7 mouse cellular contexts compared by ENCODE assay signal in genomic region chr15:101983949-101984601, GRCm38 (mm10). TPM values are rescaled to one million over a fixed set of nuclear protein-coding genes. Genes with fewer than 3 reads are reported as not detected.
DNase-seq lines count a peak whose midpoint lies in the region; ATAC-seq lines count a peak whose summit lies in the region.

No protein-coding gene starts in this region.

- H3K4me1 ChIP-seq in intestine, embryonic 16.5 days (ENCODE audit: control insufficient read depth, insufficient read depth, low read length) = peaks cover 12% of the 10 kb centered on the region; the same call in 1 of the 2 replicates
- 0 out of 2 replicates have a peak, but pooled peaks cover 5% of the 10 kb centered on the region for H3K4me1 ChIP-seq in midbrain, embryonic 11.5 days (ENCODE audit: control insufficient read depth, insufficient read depth, low read length)

- H3K36me3 ChIP-seq in intestine, embryonic 16.5 days (ENCODE audit: control insufficient read depth, insufficient read depth, low read length) = no peaks in the 10 kb centered on the region
- H3K36me3 ChIP-seq in midbrain, embryonic 11.5 days (ENCODE audit: control insufficient read depth, insufficient read depth, low read length) = no peaks in the 10 kb centered on the region

- no peaks in the 10 kb centered on the region for H3K27me3 ChIP-seq in intestine, embryonic 16.5 days (replicated peaks; ENCODE audit: control insufficient read depth, insufficient read depth, low read length)
- H3K27me3 ChIP-seq in midbrain, embryonic 11.5 days (ENCODE audit: control insufficient read depth, insufficient read depth, low read length) = no peaks in the 10 kb centered on the region

- peak overlapping the region; percentile 47; the same call in 1 of the 2 replicates for H3K9ac ChIP-seq in intestine, embryonic 16.5 days (ENCODE audit: low read depth, low read length)
- H3K9ac ChIP-seq in midbrain, embryonic 11.5 days (ENCODE audit: low read length) = peak overlapping the region; percentile 39; the same call in 1 of the 2 replicates

- H3K4me3 ChIP-seq in intestine, embryonic 16.5 days (ENCODE audit: low read length) = peak overlapping the region; percentile 25
- peak overlapping the region; percentile 21 for H3K4me3 ChIP-seq in midbrain, embryonic 11.5 days (ENCODE audit: low read depth, low read length)

- H3K9me3 ChIP-seq in intestine, embryonic 16.5 days (ENCODE audit: control insufficient read depth, low read length) = no peaks in the 10 kb centered on the region
- H3K9me3 ChIP-seq in midbrain, embryonic 11.5 days (ENCODE audit: control insufficient read depth, low read length) = no peaks in the 10 kb centered on the region

- peak overlapping the region; percentile 48 for H3K4me2 ChIP-seq in intestine, embryonic 16.5 days (ENCODE audit: low read depth, low read length)
- H3K4me2 ChIP-seq in midbrain, embryonic 11.5 days = peak overlapping the region; percentile 46

- DNase-seq in adrenal gland, adult 18-20 months (ENCODE audit: low spot score in 2 of 2) = peak; percentile 86 to 90
- DNase-seq in embryo, embryonic 11 days = peak; percentile 96
- DNase-seq in gastrocnemius, postnatal 36 days = peak; percentile 87 to 89
- DNase-seq in left cerebral cortex, postnatal 36 days (ENCODE audit: low spot score in 2 of 2) = peak; percentile 88 to 92
- peak; percentile 99 for DNase-seq in midbrain, embryonic 11.5 days (ENCODE audit: low spot score, missing footprints)
- peak; percentile 97 for DNase-seq in skeletal muscle tissue, adult 2 months (ENCODE audit: low read depth, low spot score)

- peak; percentile 90 for ATAC-seq in intestine, embryonic 16.5 days
- peak; percentile 93 for ATAC-seq in midbrain, embryonic 11.5 days (ENCODE audit: low FRiP score)

- peak overlapping the region; percentile 33 for H3K27ac ChIP-seq in intestine, embryonic 16.5 days (ENCODE audit: low read length)
- H3K27ac ChIP-seq in midbrain, embryonic 11.5 days (ENCODE audit: low read depth, low read length) = no peak overlapping the region

- intact Hi-C loops in gastrocnemius, postnatal 36 days (cut with DNase I) = loop anchor here (2.0 kb wide), 1 partner anchor 643 kb away; no protein-coding TSS in a partner anchor
- intact Hi-C loops in left cerebral cortex, postnatal 36 days (cut with DNase I) = loop anchor here (1.0 to 2.0 kb wide), 3 partner anchors 465 to 657 kb away; no protein-coding TSS in a partner anchor

- WGBS in intestine, embryonic 16.5 days = 3% methylated on average over 15 of the region's 15 CpGs
- 4% methylated on average over 15 of the region's 15 CpGs for WGBS in midbrain, embryonic 11.5 days

RNA-seq across cellular contexts. Expression of gene Krt8, which starts 20.2 kb away (rescaled TPM):
- total RNA-seq in adrenal gland, adult 18-20 months (2021) = 1 to 10 TPM in 1 of 2 experiments, under 1 TPM in 1; 0.70 to 1.1 TPM
- total RNA-seq in gastrocnemius, postnatal 36 days (2021) = 1 to 10 TPM in 1 of 2 experiments, under 1 TPM in 1; 0.30 to 1.0 TPM
- polyA plus RNA-seq in intestine, embryonic 16.5 days (2015; fragmentation: Nextera tagmentation; extraction: Ambion mirVana) = 1,017 and 1,065 TPM in 2 replicates
- not detected for total RNA-seq in left cerebral cortex, postnatal 36 days (2021)
- polyA plus RNA-seq in midbrain, embryonic 11.5 days (2014; fragmentation: Nextera tagmentation; extraction: Ambion mirVana) = 9.2 and 10.2 TPM in 2 replicates

RNA-seq across cellular contexts. Expression of gene Krt78, which starts 30.0 kb away (rescaled TPM):
- total RNA-seq in adrenal gland, adult 18-20 months (2021) = not detected
- total RNA-seq in gastrocnemius, postnatal 36 days (2021) = not detected
- 0.07 and 0.17 TPM in 2 replicates for polyA plus RNA-seq in intestine, embryonic 16.5 days (2015; fragmentation: Nextera tagmentation; extraction: Ambion mirVana)
- not detected for total RNA-seq in left cerebral cortex, postnatal 36 days (2021)
- not detected in 2 replicates for polyA plus RNA-seq in midbrain, embryonic 11.5 days (2014; fragmentation: Nextera tagmentation; extraction: Ambion mirVana)

RNA-seq across cellular contexts. Expression of gene Krt18, which starts 43.9 kb away (rescaled TPM):
- total RNA-seq in adrenal gland, adult 18-20 months (2021) = 1 to 10 TPM; 1.0 to 1.3 TPM
- total RNA-seq in gastrocnemius, postnatal 36 days (2021) = 1 to 10 TPM in 1 of 2 experiments, not detected in 1; 1.3 TPM
- polyA plus RNA-seq in intestine, embryonic 16.5 days (2015; fragmentation: Nextera tagmentation; extraction: Ambion mirVana) = 353 and 370 TPM in 2 replicates
- total RNA-seq in left cerebral cortex, postnatal 36 days (2021) = under 1 TPM in 1 of 2 experiments, not detected in 1; 0.22 TPM
- 5.0 and 5.6 TPM in 2 replicates for polyA plus RNA-seq in midbrain, embryonic 11.5 days (2014; fragmentation: Nextera tagmentation; extraction: Ambion mirVana)

RNA-seq across cellular contexts. Expression of gene Krt79, which starts 44.0 kb away (rescaled TPM):
- 1 to 10 TPM in 1 of 2 experiments, under 1 TPM in 1; 0.73 to 3.6 TPM for total RNA-seq in adrenal gland, adult 18-20 months (2021)
- total RNA-seq in gastrocnemius, postnatal 36 days (2021) = under 1 TPM in 1 of 2 experiments, not detected in 1; 0.13 TPM
- polyA plus RNA-seq in intestine, embryonic 16.5 days (2015; fragmentation: Nextera tagmentation; extraction: Ambion mirVana) = 0.06 TPM in 1 of 2 replicates, not detected in the other
- not detected for total RNA-seq in left cerebral cortex, postnatal 36 days (2021)
- 0.18 and 0.25 TPM in 2 replicates for polyA plus RNA-seq in midbrain, embryonic 11.5 days (2014; fragmentation: Nextera tagmentation; extraction: Ambion mirVana)

RNA-seq across cellular contexts. Expression of gene Krt4, which starts 59.5 kb away (rescaled TPM):
- total RNA-seq in adrenal gland, adult 18-20 months (2021) = not detected
- total RNA-seq in gastrocnemius, postnatal 36 days (2021) = under 1 TPM in 1 of 2 experiments, not detected in 1; 0.12 TPM
- polyA plus RNA-seq in intestine, embryonic 16.5 days (2015; fragmentation: Nextera tagmentation; extraction: Ambion mirVana) = 1.0 TPM in 1 of 2 replicates, not detected in the other
- total RNA-seq in left cerebral cortex, postnatal 36 days (2021) = not detected
- polyA plus RNA-seq in midbrain, embryonic 11.5 days (2014; fragmentation: Nextera tagmentation; extraction: Ambion mirVana) = not detected in 2 replicates
